Mouse (Mus musculus): Measurements from ENCODE around the gene Fxyd4.

Fxyd4 gene

DNA sequence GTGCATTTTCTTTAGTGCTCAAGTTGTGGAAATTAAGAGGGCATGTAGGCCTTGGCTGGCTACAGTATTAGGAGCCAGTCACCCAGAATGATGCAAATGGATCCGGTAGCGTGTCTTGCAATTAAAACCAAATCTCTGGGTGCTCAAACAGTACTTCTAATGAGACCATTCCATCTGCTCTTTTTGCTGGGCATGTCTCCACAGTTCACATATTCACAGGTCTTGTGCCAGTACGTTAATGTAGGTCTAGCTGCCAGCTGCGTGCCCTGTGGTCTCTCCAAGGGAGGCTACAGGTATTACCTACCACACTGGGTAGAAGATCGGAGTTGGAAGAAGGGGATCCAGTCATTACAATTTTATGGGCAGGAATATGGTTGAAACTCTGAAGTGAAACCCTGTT is 19.4 kb downstream of the Fxyd4 start:
- in situ Hi-C loops (cut with MboI) = loop anchor here (25.0 kb wide), 1 partner anchor 1231 kb away; no protein-coding TSS in a partner anchor

- in situ Hi-C loops (cut with MboI) = loop anchor here (25.0 kb wide), 1 partner anchor 1230 kb away; no protein-coding TSS in a partner anchor
Measured at GRCm38 (mm10) chr6:117917576-117917975, 19.9 kb downstream of the Fxyd4 start.

DNA sequence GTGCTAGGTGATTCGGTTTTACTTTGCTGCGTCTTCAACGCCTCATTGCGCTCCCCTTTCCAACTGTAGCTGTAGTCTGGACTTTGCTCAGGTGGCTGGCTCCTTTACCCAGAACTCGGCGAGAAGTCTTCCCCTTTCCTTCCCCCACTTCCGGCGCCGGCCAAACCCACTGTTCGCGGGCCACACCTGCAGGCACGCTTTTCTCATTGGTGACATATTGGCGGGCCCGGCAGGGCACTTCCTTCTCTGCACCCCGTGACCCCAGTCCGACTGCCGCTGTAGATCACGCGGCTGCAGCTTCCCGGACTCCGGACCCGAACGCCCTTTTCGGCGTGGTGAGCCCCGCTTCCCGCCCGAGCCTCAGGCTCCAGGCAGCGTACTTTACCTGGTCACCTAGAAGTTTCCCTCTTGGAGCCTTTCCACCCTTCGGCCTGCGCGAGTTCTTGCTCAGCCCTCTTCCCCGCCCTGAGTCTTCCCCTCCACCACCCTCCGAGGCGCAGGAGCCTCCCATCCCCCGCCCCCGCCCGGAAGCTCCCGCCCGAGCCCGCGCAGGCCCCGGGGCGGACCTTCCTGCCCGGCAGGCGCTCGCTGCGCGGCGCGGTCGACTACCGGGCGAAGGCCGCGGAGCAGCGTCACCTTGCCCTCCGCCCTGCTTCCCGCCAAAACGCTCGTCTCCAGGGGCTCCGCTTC is 20.6 kb downstream of the Fxyd4 start:
- in situ Hi-C loops (cut with MboI) = loop anchor here (25.0 kb wide), 1 partner anchor 1230 kb away; no protein-coding TSS in a partner anchor

DNA sequence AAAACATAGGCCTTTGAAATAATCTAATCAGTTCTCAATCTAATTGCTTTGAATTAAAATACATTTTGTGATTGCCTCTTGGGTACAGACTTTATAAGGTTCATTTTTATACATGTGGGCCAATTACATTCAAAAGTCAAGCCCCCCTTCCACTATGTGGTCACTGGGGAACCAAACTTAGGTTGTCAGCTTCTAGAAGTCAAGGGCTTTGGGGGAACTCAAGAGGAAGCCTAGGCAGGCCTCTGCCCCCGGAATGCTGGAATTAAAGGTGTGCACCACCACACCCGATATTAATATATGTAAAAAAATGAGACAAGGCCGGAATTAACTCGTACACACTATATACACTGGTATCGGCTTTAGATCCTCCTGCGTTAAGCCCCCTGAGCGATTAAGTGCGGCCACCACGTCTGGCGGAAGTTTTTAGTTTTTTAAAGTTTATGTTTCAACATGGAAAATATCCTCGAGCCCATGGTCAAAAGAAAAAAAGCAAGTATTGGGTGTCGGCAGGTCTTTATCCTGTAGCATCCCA is 21.2 kb downstream of the Fxyd4 start:
- in situ Hi-C loops (cut with MboI) = loop anchor here (25.0 kb wide), 1 partner anchor 1229 kb away; no protein-coding TSS in a partner anchor

DNA sequence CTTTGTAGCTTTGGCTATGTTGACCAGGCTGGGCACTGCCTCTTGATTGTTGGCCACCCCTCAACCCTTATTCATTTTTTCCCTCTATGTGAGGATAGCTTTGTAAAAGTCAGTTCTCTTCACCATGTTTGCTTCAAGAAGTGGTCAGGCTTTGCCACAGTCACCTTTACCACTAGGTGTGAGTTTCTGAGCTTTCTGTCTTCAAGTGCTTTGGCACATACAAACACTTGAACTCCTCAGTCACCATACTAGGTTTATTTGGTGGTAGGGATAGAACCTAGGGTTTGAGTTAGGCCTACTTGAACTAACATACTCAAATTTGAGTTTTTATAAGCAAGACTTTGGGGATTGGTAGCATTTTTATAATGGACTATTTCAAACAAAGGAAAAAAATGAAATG is 23.0 kb downstream of the Fxyd4 start:
- in situ Hi-C loops (cut with MboI) = loop anchor here (25.0 kb wide), 1 partner anchor 1227 kb away; no protein-coding TSS in a partner anchor

- in situ Hi-C loops (cut with MboI) = loop anchor here (25.0 kb wide), 1 partner anchor 1223 kb away; no protein-coding TSS in a partner anchor
Measured at GRCm38 (mm10) chr6:117910120-117910661, 27.3 kb downstream of the Fxyd4 start.

DNA sequence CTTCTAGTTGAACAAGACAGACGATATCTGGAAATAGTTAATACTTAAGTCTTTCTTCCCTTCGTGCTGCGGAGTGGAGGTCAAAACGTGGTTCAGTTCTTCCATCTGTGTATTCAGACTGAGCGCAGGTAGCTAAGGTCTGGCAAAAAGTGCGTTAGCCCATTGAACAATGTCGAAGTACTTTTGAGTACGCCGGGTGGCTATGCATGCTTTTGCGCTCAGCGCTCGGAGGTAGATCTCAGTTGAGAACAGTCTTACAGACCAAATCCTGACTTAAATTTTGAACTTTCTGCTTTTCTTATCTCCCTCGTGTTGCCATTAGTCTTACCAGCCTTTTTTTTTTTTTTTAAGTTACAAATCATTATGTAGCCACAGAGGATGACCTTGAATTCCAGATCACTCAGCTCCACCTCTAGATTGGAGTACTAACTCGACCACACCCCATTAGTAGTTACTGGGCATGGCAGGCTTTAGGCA is 29.0 kb downstream of the Fxyd4 start:
- in situ Hi-C loops (cut with MboI) = loop anchor here (25.0 kb wide), 1 partner anchor 1221 kb away; no protein-coding TSS in a partner anchor

- in situ Hi-C loops (cut with MboI) = loop anchor here (25.0 kb wide), 1 partner anchor 1221 kb away; no protein-coding TSS in a partner anchor
Measured at GRCm38 (mm10) chr6:117907979-117908355, 29.5 kb downstream of the Fxyd4 start.

GRCm38 (mm10) chr6:117907301-117907978 is 30.1 kb downstream of the Fxyd4 start:
- in situ Hi-C loops (cut with MboI) = loop anchor here (25.0 kb wide), 1 partner anchor 1220 kb away; no protein-coding TSS in a partner anchor

GRCm38 (mm10) chr6:117906590-117907271 is 30.8 kb downstream of the Fxyd4 start:
- in situ Hi-C loops (cut with MboI) = loop anchor here (25.0 kb wide), 1 partner anchor 1219 kb away; no protein-coding TSS in a partner anchor

- in situ Hi-C loops (cut with MboI) = loop anchor here (25.0 kb wide), 1 partner anchor 1219 kb away; no protein-coding TSS in a partner anchor
Measured at GRCm38 (mm10) chr6:117906015-117906531, 31.4 kb downstream of the Fxyd4 start.

DNA sequence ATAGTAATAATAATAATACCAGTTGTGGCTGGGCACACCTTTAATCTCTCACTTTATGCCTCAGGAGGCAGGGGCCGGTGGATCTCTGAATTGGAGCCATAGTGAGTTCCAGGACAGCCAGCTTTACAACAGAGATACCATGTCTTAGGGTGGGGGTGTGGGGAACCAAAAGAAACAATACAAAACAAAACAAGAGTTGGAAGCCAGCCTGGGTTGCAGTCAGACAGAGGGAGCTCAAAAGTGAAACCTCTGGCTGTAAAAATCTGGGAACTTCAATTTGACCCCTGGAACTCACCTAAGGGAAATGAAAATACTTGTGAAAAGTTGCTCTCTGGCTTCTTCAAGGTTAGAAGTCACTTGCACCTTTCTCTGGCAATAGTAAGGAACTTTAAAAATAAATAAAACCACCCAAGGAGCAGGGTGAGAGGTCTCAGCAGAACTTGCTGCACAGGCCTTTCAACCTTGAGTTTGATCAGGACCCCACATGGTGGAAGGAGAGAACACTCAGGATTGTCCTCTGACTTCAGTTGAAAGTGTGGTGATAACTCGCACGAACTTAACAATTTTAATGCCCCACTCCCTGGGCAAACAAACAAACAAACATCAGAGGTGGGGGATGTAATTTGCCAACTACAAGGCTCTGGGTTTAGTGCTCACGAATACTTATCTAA is 32.1 kb downstream of the Fxyd4 start:
- in situ Hi-C loops (cut with MboI) = loop anchor here (25.0 kb wide), 1 partner anchor 1218 kb away; no protein-coding TSS in a partner anchor

DNA sequence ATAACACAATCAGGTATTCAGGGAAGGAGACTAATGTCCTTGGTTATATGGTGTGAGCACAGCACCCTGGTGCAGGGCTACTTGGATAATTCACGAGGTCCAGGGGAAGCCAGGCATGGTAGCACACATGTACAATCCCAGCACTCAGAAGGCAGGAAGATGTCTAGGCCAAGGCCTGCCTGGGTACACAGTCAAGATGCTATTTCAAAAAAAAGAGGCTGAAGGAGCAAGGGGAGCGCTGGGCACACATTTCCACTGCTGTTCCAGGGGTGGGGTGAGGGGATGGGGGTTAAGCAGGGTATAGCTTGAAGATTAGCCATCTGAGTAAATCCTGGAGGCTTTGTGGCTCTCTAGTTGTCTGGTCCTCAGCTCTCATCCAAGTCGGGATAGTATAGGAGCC is 33.7 kb downstream of the Fxyd4 start:
- in situ Hi-C loops (cut with MboI) = loop anchor here (25.0 kb wide), 1 partner anchor 1217 kb away; no protein-coding TSS in a partner anchor

GRCm38 (mm10) chr6:117902556-117902955 is 34.9 kb downstream of the Fxyd4 start:
- in situ Hi-C loops (cut with MboI) = loop anchor here (25.0 kb wide), 1 partner anchor 1215 kb away; no protein-coding TSS in a partner anchor

DNA sequence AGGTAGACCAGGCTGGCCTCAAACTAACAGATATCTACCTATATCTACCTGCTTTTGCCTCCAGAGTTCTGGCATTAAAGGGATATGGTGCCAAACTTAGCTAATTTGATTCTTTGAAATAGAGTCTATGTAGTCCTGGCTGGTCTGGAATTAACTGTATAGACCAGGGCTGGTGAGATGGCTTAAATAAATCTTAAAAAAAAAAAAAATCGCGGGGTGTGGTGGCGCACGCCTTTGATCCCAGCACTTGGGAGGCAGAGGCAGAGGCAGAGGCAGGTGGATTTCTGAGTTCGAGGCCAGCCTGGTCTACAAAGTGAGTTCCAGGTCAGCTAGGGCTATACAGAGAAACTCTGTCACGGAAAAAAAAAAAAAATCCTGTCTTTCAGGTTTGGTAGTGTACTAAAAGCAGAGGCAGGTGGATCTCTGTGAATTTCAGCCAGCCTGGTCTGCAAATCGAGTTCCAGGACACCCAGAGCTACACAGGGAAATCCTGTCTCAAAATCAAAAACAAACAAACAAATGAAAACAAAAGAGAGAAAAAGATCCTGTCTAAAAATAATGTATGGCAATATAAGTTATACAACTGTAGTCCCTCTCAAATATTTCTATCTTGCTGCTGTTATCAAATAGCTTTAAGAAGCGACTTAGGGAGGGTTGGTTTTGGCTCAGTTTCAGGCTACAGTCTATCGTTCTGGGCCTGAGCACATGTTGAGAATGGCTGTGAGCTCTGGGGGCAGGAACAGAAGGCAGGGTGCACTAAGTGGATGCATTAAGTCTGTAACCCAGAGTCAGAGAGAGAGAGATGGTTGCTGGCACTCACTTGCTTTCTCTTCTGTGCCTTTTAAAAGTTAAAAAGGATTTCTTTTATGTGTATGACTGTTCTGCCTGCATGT is 35.7 kb downstream of the Fxyd4 start:
- in situ Hi-C loops (cut with MboI) = loop anchor here (25.0 kb wide), 1 partner anchor 1214 kb away; no protein-coding TSS in a partner anchor

DNA sequence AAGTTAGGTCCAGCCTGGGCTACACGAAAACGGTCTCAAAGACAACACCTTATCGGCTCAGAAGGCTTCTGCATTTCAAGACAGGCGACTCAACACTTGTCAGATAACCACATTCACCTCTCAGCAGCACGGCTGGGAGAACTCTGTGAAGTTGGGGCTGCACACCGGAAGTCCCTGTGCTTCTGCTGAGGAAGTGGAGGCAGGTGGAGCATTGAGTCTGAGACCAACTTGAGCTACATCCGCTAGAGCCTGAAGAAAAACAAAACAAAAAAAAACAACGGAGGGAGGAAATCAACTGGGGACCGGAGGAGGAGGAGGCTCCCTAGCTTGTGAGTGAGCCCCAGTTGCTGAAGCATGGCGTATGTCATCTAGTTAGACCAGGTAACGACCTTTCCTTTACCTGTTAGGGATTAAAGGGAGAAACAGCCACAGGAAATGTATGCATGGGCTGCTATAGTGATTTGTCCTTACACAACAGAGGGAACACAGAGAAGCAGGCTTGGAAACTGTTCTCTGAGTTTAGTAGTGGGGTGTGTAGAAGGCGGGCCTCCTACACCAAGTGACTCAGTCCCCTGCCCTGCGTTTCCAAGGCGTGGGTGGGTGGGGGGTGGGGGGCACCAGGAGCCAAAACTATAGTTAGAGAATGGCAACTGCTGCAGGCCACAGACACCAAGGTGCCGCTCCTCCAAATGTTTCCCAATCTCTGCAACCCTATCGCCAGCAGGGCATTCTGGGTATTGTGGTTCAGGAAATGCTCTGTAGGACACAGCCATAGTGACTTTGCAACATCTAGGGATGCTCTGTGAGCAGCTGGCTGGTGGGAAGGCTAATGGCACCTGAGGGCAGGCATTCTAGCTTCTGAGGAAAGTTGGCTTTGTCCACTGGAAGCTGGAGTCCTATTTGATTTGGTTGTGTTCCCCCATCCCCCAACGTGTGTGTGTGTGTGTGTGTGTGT is 37.1 kb downstream of the Fxyd4 start, which contains the start of gene Hnrnpf:
Gene Hnrnpf (plus strand): TSS at position 199 of the 955 bp plus-strand sequence.
- in situ Hi-C loops (cut with MboI) = loop anchor here (25.0 kb wide), 1 partner anchor 1213 kb away; no protein-coding TSS in a partner anchor

- in situ Hi-C loops (cut with MboI) = no loop called here
Measured at GRCm38 (mm10) chr6:117897800-117898199, 39.7 kb downstream of the Fxyd4 start.

- in situ Hi-C loops (cut with MboI) = no loop called here
Measured at GRCm38 (mm10) chr6:117893435-117893834, 44.1 kb downstream of the Fxyd4 start.
